Mouse (Mus musculus) embryonic facial prominence, embryonic 11.5 days (tissue): ENCODE results near the gene Sytl2. TPM values are rescaled to one million over a fixed set of nuclear protein-coding genes. Genes with fewer than 3 reads are reported as not detected.

Source experiments
- polyA plus RNA-seq: library from polyadenylated mRNA; unstranded; fragments of >200 nt; fragmentation: Nextera tagmentation; extraction: Ambion mirVana; gene quantifications from 2 replicates; pipeline ENCODE4 v1.2.1, GENCODE M21; 2014

Gene Sytl2
- polyA plus RNA-seq, 1 experiment from 2014 or later: 5.2 TPM

Other genes with a start within 250 kb of the Sytl2 start
- 31.6 and 32.1 TPM in 2 replicates for gene Picalm, start 172.0 kb upstream of the Sytl2 start, polyA plus RNA-seq
- gene Ccdc83, start 36.5 kb upstream of the Sytl2 start, polyA plus RNA-seq: not detected in 2 replicates
- gene Ccdc89, start 124.3 kb downstream of the Sytl2 start, polyA plus RNA-seq: 2.5 and 3.5 TPM in 2 replicates
- gene Crebzf, start 140.5 kb downstream of the Sytl2 start, polyA plus RNA-seq: 46.7 and 53.5 TPM in 2 replicates
- 116 and 117 TPM in 2 replicates for gene Tmem126a, start 155.0 kb downstream of the Sytl2 start, polyA plus RNA-seq
- 41.3 and 42.8 TPM in 2 replicates for gene Tmem126b, start 173.7 kb downstream of the Sytl2 start, polyA plus RNA-seq
- 5.3 and 6.6 TPM in 2 replicates for gene Dlg2, start 174.4 kb downstream of the Sytl2 start, polyA plus RNA-seq